Mouse (Mus musculus) liver, embryonic 14.5 days (tissue): Measurements from ENCODE around the gene Gm49776.

ENCODE experiments used
- CTCF ChIP-seq: IDR thresholded peaks from 2 replicates; pipeline ENCODE4 v1.5.1; 2016; ENCODE audit warnings: antibody characterized with exemption, low read depth, control low read depth
- EP300 ChIP-seq: IDR thresholded peaks from 2 replicates; pipeline ENCODE4 v1.6.1; 2016; ENCODE audit warnings: antibody characterized with exemption, low read depth

DNA sequence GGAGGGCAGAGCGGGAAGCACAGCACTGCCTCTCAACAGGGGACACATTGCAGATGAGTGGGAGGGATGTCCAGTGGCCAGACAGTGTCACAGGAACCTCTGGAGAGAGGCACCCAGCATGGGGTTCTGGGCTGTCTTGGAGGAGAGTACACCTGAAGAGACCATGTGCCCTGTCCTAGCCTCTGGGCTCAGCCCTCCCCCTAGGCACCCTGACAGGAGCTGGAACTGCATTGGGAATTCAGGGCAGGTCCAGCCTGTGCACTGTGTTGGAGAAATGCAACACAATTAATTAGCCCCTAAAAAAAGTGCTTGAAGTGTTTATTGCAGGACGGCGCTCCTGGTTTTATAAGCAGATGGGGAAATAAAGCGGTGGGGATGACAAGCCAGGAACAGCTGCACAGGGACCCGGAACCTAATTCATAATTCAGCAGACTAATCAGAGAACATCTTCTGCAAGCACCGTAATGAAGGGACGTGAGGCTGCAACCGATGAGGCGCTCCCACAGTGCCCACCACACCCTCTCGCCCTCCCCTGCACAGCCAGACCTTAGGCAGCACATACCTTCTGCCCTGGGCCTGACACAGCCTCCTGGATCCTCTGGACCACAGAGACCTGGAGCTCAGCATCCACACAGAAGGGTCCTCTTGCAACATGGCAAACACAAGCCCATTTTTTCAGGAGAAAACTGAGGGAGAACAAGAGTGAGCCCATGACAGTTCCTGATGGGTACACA lies 59.6 kb downstream of the Gm49776 start:
- TF ChIP-seq CTCF (no peak), EP300 (no peak)
